Comparison of ENCODE assay signal across 8 mouse cellular contexts in genomic region chr6:39782618-39783017, GRCm38 (mm10). TPM values are rescaled to one million over a fixed set of nuclear protein-coding genes. Genes with fewer than 3 reads are reported as not detected.
DNase-seq lines count a peak whose midpoint lies in the region; ATAC-seq and TF ChIP-seq lines count a peak whose summit lies in the region.

No protein-coding gene starts in this region.

- ATAC-seq in cerebellum, adult (ENCODE audit: insufficient number of reproducible peaks, low FRiP score, low TSS enrichment): no peak
- ATAC-seq in liver, embryonic 12.5 days: no peak

- peak; percentile 50 for TF ChIP-seq CTCF in liver, adult 2 months (IDR thresholded peaks at IDR 0.05; ENCODE audit: low read depth, low read length)

- intact Hi-C loops in heart, postnatal 36 days (cut with DNase I): loop anchor here (2.0 to 5.0 kb wide), 4 partner anchors 55 to 320 kb away; partner anchors contain the start of gene Braf

- H3K9ac ChIP-seq in liver, adult 2 months (ENCODE audit: low read depth, low read length): no peak overlapping the region
- no peak overlapping the region for H3K9ac ChIP-seq in liver, embryonic 12.5 days

- no peak for TF ChIP-seq POLR2A in liver, adult 2 months (IDR thresholded peaks at IDR 0.05; ENCODE audit: extremely low read depth, insufficient read depth, low read length)

- no peaks in the 10 kb centered on the region for H3K9me3 ChIP-seq in liver, embryonic 12.5 days (replicated peaks)

- no peak overlapping the region for H3K4me2 ChIP-seq in liver, embryonic 12.5 days

- WGBS in liver, adult 2 months: 23% methylated on average over 3 of the region's 3 CpGs
- WGBS in liver, embryonic 12.5 days (ENCODE audit: insufficient replicate concordance): 14% methylated on average over 3 of the region's 3 CpGs

- H3K4me3 ChIP-seq in liver, adult 2 months (ENCODE audit: insufficient read depth, low read depth, low read length): no peak overlapping the region
- H3K4me3 ChIP-seq in liver, embryonic 12.5 days: no peak overlapping the region

- peaks cover 10% of the 10 kb centered on the region for H3K4me1 ChIP-seq in liver, adult 2 months (ENCODE audit: control insufficient read depth, insufficient read depth, low read length)
- peaks cover 14% of the 10 kb centered on the region for H3K4me1 ChIP-seq in liver, embryonic 12.5 days

- H3K27me3 ChIP-seq in liver, adult 2 months (ENCODE audit: control insufficient read depth, insufficient read depth, low read length): no peaks in the 10 kb centered on the region
- peaks cover 9% of the 10 kb centered on the region; the same call in 1 of the 2 replicates for H3K27me3 ChIP-seq in liver, embryonic 12.5 days (replicated peaks)

- no peaks in the 10 kb centered on the region for H3K79me2 ChIP-seq in liver, adult 2 months (ENCODE audit: control insufficient read depth, insufficient read depth, low read length)

- H3K27ac ChIP-seq in liver, adult 2 months (replicated peaks; ENCODE audit: insufficient read depth, low read depth, low read length): no peak overlapping the region
- H3K27ac ChIP-seq in liver, embryonic 12.5 days: no peak overlapping the region

- H3K36me3 ChIP-seq in liver, adult 2 months (ENCODE audit: control insufficient read depth, insufficient read depth, low read length): no peaks in the 10 kb centered on the region
- H3K36me3 ChIP-seq in liver, embryonic 12.5 days: no peaks in the 10 kb centered on the region

- DNase-seq in cerebellum, adult 11 months: peak; percentile 4
- DNase-seq in liver, adult 2 months (ENCODE audit: extremely low read depth, low read depth, low spot score): peak; percentile 49
- DNase-seq in ZHBTc4 (ENCODE audit: low read depth, low spot score): peak; percentile 76
- DNase-seq in heart, postnatal 36 days: peak; percentile 17 to 35
- peak; percentile 50 for DNase-seq in retina, postnatal 1 day
- DNase-seq in layer of hippocampus, postnatal 36 days: no peak

RNA-seq across cellular contexts. Expression of gene Mrps33, which starts 28.2 kb away (rescaled TPM):
- total RNA-seq in liver, adult 2 months (2014; rRNA removed): 137 and 210 TPM in 2 replicates
- polyA plus RNA-seq in liver, adult 2 months (2012; rRNA removed): 38.4 and 43.0 TPM in 2 replicates
- 108 and 110 TPM in 2 replicates for polyA plus RNA-seq in liver, embryonic 12.5 days (2016; fragmentation: Nextera tagmentation; extraction: Ambion mirVana)
- total RNA-seq in heart, postnatal 36 days (2021): 100 to 1,000 TPM in 1 of 2 experiments, 10 to 100 TPM in 1; 96.8 to 106 TPM
- total RNA-seq in layer of hippocampus, postnatal 36 days (2021): 100 to 1,000 TPM; 106 to 107 TPM

RNA-seq across cellular contexts. Expression of gene Braf, which starts 57.4 kb away (rescaled TPM):
- total RNA-seq in liver, adult 2 months (2014; rRNA removed): 8.9 and 9.0 TPM in 2 replicates
- polyA plus RNA-seq in liver, adult 2 months (2012; rRNA removed): 2.9 and 4.9 TPM in 2 replicates
- 10.7 and 11.0 TPM in 2 replicates for polyA plus RNA-seq in liver, embryonic 12.5 days (2016; fragmentation: Nextera tagmentation; extraction: Ambion mirVana)
- total RNA-seq in heart, postnatal 36 days (2021): 10 to 100 TPM; 14.7 to 20.8 TPM
- total RNA-seq in layer of hippocampus, postnatal 36 days (2021): 100 to 1,000 TPM; 118 to 131 TPM

Comparison
In these comparisons a context has a peak if more than half of its experiments do, and no peak if none do; other contexts are left out.
1. DNase-seq: peak in cerebellum, adult 11 months (single experiment), liver, adult 2 months (single experiment), ZHBTc4 (single experiment), heart, postnatal 36 days (2 of 2) and retina, postnatal 1 day (single experiment); none in layer of hippocampus, postnatal 36 days (0 of 2).
2. RNA of gene Braf, which starts 57.4 kb away (total RNA-seq): 118 to 131 TPM in layer of hippocampus, postnatal 36 days; 14.7 to 20.8 TPM in heart, postnatal 36 days and 8.9 to 9.0 TPM in liver, adult 2 months; every median in the first group is over 4 times any median in the second.